Mouse (Mus musculus) small intestine, adult 2 months (tissue): ENCODE data around the gene Casq1.

Source experiments
- CTCF ChIP-seq: fragments of 200-500 bp; IDR thresholded peaks from 2 replicates; pipeline ENCODE4 v1.5.1; 2012; ENCODE audit warnings: low read depth, mild to moderate bottlenecking, control low read depth, inconsistent platforms, low read length, moderate library complexity, mixed read lengths; ENCODE audit not compliant: insufficient replicate concordance, insufficient read length; ENCODE audit errors: extremely low read depth
- POLR2A ChIP-seq: fragments of 200-500 bp; IDR thresholded peaks from 2 replicates; pipeline ENCODE4 v1.6.1; 2012; ENCODE audit warnings: low read depth, mild to moderate bottlenecking, control low read depth, inconsistent platforms, low read length, moderate library complexity

GRCm38 (mm10) chr1:172242401-172242800, 22.7 kb upstream of the Casq1 start:
- TF ChIP-seq CTCF (no peak), POLR2A (no peak)
